Mouse (Mus musculus): ENCODE measurements around the gene Brat1. TPM values are rescaled to one million over a fixed set of nuclear protein-coding genes. Genes with fewer than 3 reads are reported as not detected.
A peak's percentile ranks its signal among the peaks of the same experiment; 100 is the strongest.

The Brat1 gene
- polyA plus RNA-seq, 1 experiment from 2014 or later = 12.2 TPM

- H3K9me3 ChIP-seq (replicated peaks) = no peaks in the 10 kb centered on the region
- no peak overlapping the region for H3K27ac ChIP-seq
- ATAC-seq (replicated peaks; ENCODE audit: insufficient number of reproducible peaks, insufficient read depth, low FRiP score, low read depth) = no peak
- H3K4me2 ChIP-seq = no peak overlapping the region
- 0 out of 2 replicates have a peak, but pooled peaks cover 4% of the 10 kb centered on the region for H3K4me1 ChIP-seq (replicated peaks)
- peaks cover 10% of the 10 kb centered on the region; the same call in 1 of the 2 replicates for H3K36me3 ChIP-seq
- no peaks in the 10 kb centered on the region for H3K27me3 ChIP-seq
- H3K9ac ChIP-seq = no peak overlapping the region
- WGBS = 76% methylated on average over 11 of the region's 11 CpGs
- H3K4me3 ChIP-seq = no peak overlapping the region
These were observed 29.7 kb upstream of the Brat1 start for GRCm38 (mm10) chr5:140675079-140675478.

- H3K9me3 ChIP-seq (replicated peaks) = no peaks in the 10 kb centered on the region
- 85% methylated on average over 11 of the region's 11 CpGs for WGBS
- H3K4me3 ChIP-seq = no peak overlapping the region
- ATAC-seq (replicated peaks; ENCODE audit: insufficient number of reproducible peaks, insufficient read depth, low FRiP score, low read depth) = no peak
- H3K4me1 ChIP-seq (replicated peaks) = 0 out of 2 replicates have a peak, but pooled peaks cover 4% of the 10 kb centered on the region
- H3K27ac ChIP-seq = no peak overlapping the region
- no peaks in the 10 kb centered on the region for H3K27me3 ChIP-seq
- no peak overlapping the region for H3K4me2 ChIP-seq
- peaks cover 10% of the 10 kb centered on the region; the same call in 1 of the 2 replicates for H3K36me3 ChIP-seq
- no peak overlapping the region for H3K9ac ChIP-seq
These were observed 29.2 kb upstream of the Brat1 start for GRCm38 (mm10) chr5:140675640-140676039.

- peaks cover 13% of the 10 kb centered on the region; the same call in 1 of the 2 replicates for H3K36me3 ChIP-seq
- 83% methylated on average over 6 of the region's 6 CpGs for WGBS
These were observed 27.7 kb upstream of the Brat1 start for GRCm38 (mm10) chr5:140677137-140677536.

GRCm38 (mm10) chr5:140680051-140680450, 24.8 kb upstream of the Brat1 start:
- Histone ChIP-seq H3K9me3 (replicated peaks) (no peaks in the 10 kb centered on the region), H3K4me1 (replicated peaks) (no peaks in the 10 kb centered on the region), H3K27ac (no peak overlapping the region), H3K27me3 (no peaks in the 10 kb centered on the region), H3K36me3 (peaks cover 8% of the 10 kb centered on the region; the same call in 1 of the 2 replicates), H3K9ac (no peak overlapping the region), H3K4me2 (no peak overlapping the region), H3K4me3 (no peak overlapping the region)
- WGBS = 94% methylated on average over 6 of the region's 6 CpGs
- no peak for ATAC-seq (replicated peaks; ENCODE audit: insufficient number of reproducible peaks, insufficient read depth, low FRiP score, low read depth)

More at GRCm38 (mm10) chr5:140677137-140677536, 27.7 kb upstream of the Brat1 start:
- no peak overlapping the region for H3K4me3 ChIP-seq
- H3K27ac ChIP-seq = no peak overlapping the region
- no peak for ATAC-seq (replicated peaks; ENCODE audit: insufficient number of reproducible peaks, insufficient read depth, low FRiP score, low read depth)
- no peaks in the 10 kb centered on the region for H3K27me3 ChIP-seq
- no peaks in the 10 kb centered on the region for H3K9me3 ChIP-seq (replicated peaks)
- no peak overlapping the region for H3K4me2 ChIP-seq
- no peak overlapping the region for H3K9ac ChIP-seq
- H3K4me1 ChIP-seq (replicated peaks) = no peaks in the 10 kb centered on the region

GRCm38 (mm10) chr5:140680950-140681349, 23.9 kb upstream of the Brat1 start:
- H3K36me3 ChIP-seq = peaks cover 8% of the 10 kb centered on the region; the same call in 1 of the 2 replicates
- no peaks in the 10 kb centered on the region for H3K9me3 ChIP-seq (replicated peaks)
- 86% methylated on average over 1 of the region's 1 CpGs for WGBS
- no peak overlapping the region for H3K4me3 ChIP-seq
- H3K27me3 ChIP-seq = no peaks in the 10 kb centered on the region
- no peak overlapping the region for H3K9ac ChIP-seq
- no peaks in the 10 kb centered on the region for H3K4me1 ChIP-seq (replicated peaks)
- no peak for ATAC-seq (replicated peaks; ENCODE audit: insufficient number of reproducible peaks, insufficient read depth, low FRiP score, low read depth)
- H3K4me2 ChIP-seq = no peak overlapping the region
- no peak overlapping the region for H3K27ac ChIP-seq

- H3K27ac ChIP-seq = no peak overlapping the region
- WGBS = 91% methylated on average over 6 of the region's 6 CpGs
- H3K4me1 ChIP-seq (replicated peaks) = no peaks in the 10 kb centered on the region
- H3K4me2 ChIP-seq = no peak overlapping the region
- no peak overlapping the region for H3K4me3 ChIP-seq
- no peaks in the 10 kb centered on the region for H3K27me3 ChIP-seq
- no peak overlapping the region for H3K9ac ChIP-seq
- peaks cover 3% of the 10 kb centered on the region; the same call in 1 of the 2 replicates for H3K36me3 ChIP-seq
- ATAC-seq (replicated peaks; ENCODE audit: insufficient number of reproducible peaks, insufficient read depth, low FRiP score, low read depth) = no peak
- H3K9me3 ChIP-seq (replicated peaks) = no peaks in the 10 kb centered on the region
These were observed 22.7 kb upstream of the Brat1 start for GRCm38 (mm10) chr5:140682113-140682512.

- Histone ChIP-seq H3K4me1 (replicated peaks) (no peaks in the 10 kb centered on the region), H3K27me3 (no peaks in the 10 kb centered on the region), H3K9me3 (replicated peaks) (no peaks in the 10 kb centered on the region), H3K4me3 (no peak overlapping the region), H3K4me2 (no peak overlapping the region), H3K36me3 (peaks cover 14% of the 10 kb centered on the region; the same call in 1 of the 2 replicates), H3K9ac (no peak overlapping the region), H3K27ac (no peak overlapping the region)
- ATAC-seq (replicated peaks; ENCODE audit: insufficient number of reproducible peaks, insufficient read depth, low FRiP score, low read depth) = no peak
- 65% methylated on average over 16 of the region's 16 CpGs for WGBS
These were observed 20.3 kb upstream of the Brat1 start for GRCm38 (mm10) chr5:140684343-140685148.

- Histone ChIP-seq H3K4me3 (no peak overlapping the region), H3K4me1 (replicated peaks) (no peaks in the 10 kb centered on the region), H3K36me3 (peaks cover 18% of the 10 kb centered on the region; the same call in 1 of the 2 replicates), H3K27me3 (no peaks in the 10 kb centered on the region), H3K4me2 (no peak overlapping the region), H3K9ac (no peak overlapping the region), H3K27ac (no peak overlapping the region), H3K9me3 (replicated peaks) (no peaks in the 10 kb centered on the region)
- 64% methylated on average over 3 of the region's 3 CpGs for WGBS
- no peak for ATAC-seq (replicated peaks; ENCODE audit: insufficient number of reproducible peaks, insufficient read depth, low FRiP score, low read depth)
These were observed 16.4 kb upstream of the Brat1 start for GRCm38 (mm10) chr5:140688434-140688833.

- no peak overlapping the region for H3K4me2 ChIP-seq
- peaks cover 10% of the 10 kb centered on the region for H3K4me1 ChIP-seq (replicated peaks)
- 82% methylated on average over 7 of the region's 7 CpGs for WGBS
- no peaks in the 10 kb centered on the region for H3K9me3 ChIP-seq (replicated peaks)
- no peak overlapping the region for H3K9ac ChIP-seq
- H3K4me3 ChIP-seq = no peak overlapping the region
- H3K36me3 ChIP-seq = peaks cover 4% of the 10 kb centered on the region
- no peaks in the 10 kb centered on the region for H3K27me3 ChIP-seq
- ATAC-seq (replicated peaks; ENCODE audit: insufficient number of reproducible peaks, insufficient read depth, low FRiP score, low read depth) = no peak
- no peak overlapping the region for H3K27ac ChIP-seq
These were observed 8.8 kb upstream of the Brat1 start for GRCm38 (mm10) chr5:140695987-140696386.

GRCm38 (mm10) chr5:140699776-140700175, 5.0 kb upstream of the Brat1 start:
- Histone ChIP-seq H3K9me3 (replicated peaks) (no peaks in the 10 kb centered on the region), H3K4me2 (no peak overlapping the region), H3K27me3 (no peaks in the 10 kb centered on the region), H3K27ac (no peak overlapping the region), H3K4me1 (replicated peaks) (peaks cover 31% of the 10 kb centered on the region), H3K4me3 (no peak overlapping the region), H3K9ac (no peak overlapping the region), H3K36me3 (peaks cover 4% of the 10 kb centered on the region)
- WGBS = 54% methylated on average over 9 of the region's 9 CpGs
- ATAC-seq (replicated peaks; ENCODE audit: insufficient number of reproducible peaks, insufficient read depth, low FRiP score, low read depth) = no peak

GRCm38 (mm10) chr5:140701661-140702060, 3.1 kb upstream of the Brat1 start:
- under 1% methylated on average over 25 of the region's 25 CpGs for WGBS
- Histone ChIP-seq H3K4me2 (peak overlapping the region; percentile 91), H3K27me3 (no peaks in the 10 kb centered on the region), H3K4me1 (replicated peaks) (peaks cover 40% of the 10 kb centered on the region), H3K9ac (peak overlapping the region; percentile 68), H3K36me3 (peaks cover 4% of the 10 kb centered on the region), H3K9me3 (replicated peaks) (no peaks in the 10 kb centered on the region), H3K4me3 (peak overlapping the region; percentile 68), H3K27ac (peak overlapping the region; percentile 81)
- ATAC-seq (replicated peaks; ENCODE audit: insufficient number of reproducible peaks, insufficient read depth, low FRiP score, low read depth) = no peak

All from heart, embryonic 15.5 days (tissue).